Mouse (Mus musculus) spleen, adult 2 months (tissue): ENCODE results near the gene Sergef.

Source experiments
- CTCF ChIP-seq: fragments of 200-500 bp; IDR thresholded peaks from 2 replicates; pipeline ENCODE4 v1.5.1; 2011; ENCODE audit warnings: mild to moderate bottlenecking, inconsistent platforms; ENCODE audit not compliant: insufficient read depth, insufficient read length, insufficient replicate concordance; ENCODE audit errors: extremely low read depth
- POLR2A ChIP-seq: fragments of 200-500 bp; IDR thresholded peaks from 2 replicates; pipeline ENCODE4 v1.6.1; 2011; ENCODE audit warnings: low read depth, low read length, inconsistent platforms

DNA sequence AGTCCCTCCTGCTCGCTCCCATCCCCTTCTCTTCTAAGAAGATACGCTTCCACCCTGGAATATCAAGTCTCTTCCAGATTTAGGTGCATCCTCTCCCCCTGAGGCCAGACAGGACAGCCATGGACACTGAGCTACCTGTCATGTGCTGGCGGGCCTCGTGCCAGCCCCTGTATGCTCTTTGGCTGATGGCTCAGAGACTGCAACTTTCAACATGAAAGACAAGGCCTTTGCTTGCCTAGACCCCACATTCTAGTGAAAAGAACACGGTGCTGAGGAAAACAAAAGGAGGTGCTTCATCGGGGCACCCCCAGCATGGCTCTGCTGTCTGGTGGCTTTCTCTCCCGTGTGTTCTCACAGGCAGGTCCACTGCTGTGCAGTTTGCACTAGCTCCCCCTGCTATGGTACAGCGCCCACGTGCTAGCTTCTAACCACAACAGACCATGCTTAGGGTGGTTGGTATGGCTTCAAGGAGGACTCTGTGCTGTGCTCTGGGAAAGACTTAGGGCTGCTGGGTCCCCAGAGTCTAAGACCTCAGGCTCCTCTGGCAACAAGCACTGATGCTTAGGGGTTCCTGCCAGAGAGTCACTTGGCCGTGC is 52.9 kb downstream of the Sergef start:
- TF ChIP-seq POLR2A (no peak), CTCF (no peak)
